Comparison of ENCODE assay signal across 8 mouse cellular contexts in genomic region chr16:57669348-57669747, GRCm38 (mm10).
DNase-seq lines count a peak whose midpoint lies in the region; ATAC-seq and TF ChIP-seq lines count a peak whose summit lies in the region.

No protein-coding gene starts in this region.

- TF ChIP-seq POLR2A in cerebellum, adult 2 months (IDR thresholded peaks at IDR 0.05; ENCODE audit: borderline replicate concordance, insufficient read depth, low read length): no peak
- TF ChIP-seq POLR2A in lung, adult 2 months (IDR thresholded peaks at IDR 0.05; ENCODE audit: borderline replicate concordance, extremely low read depth, low read depth, low read length): no peak

- no peaks in the 10 kb centered on the region for H3K9me3 ChIP-seq in midbrain, embryonic 13.5 days

- no peaks in the 10 kb centered on the region for H3K36me3 ChIP-seq in midbrain, embryonic 13.5 days

- no peaks in the 10 kb centered on the region for H3K4me1 ChIP-seq in cerebellum, adult 2 months (ENCODE audit: control insufficient read depth, insufficient read depth, low read length)
- no peaks in the 10 kb centered on the region for H3K4me1 ChIP-seq in lung, adult 2 months (ENCODE audit: control insufficient read depth, insufficient read depth, low read length)
- H3K4me1 ChIP-seq in midbrain, embryonic 13.5 days (replicated peaks): no peaks in the 10 kb centered on the region

- TF ChIP-seq CTCF in cerebellum, adult 2 months (IDR thresholded peaks at IDR 0.05; ENCODE audit: borderline replicate concordance, insufficient read depth, low read depth, low read length): peak; percentile 42; the same call in 1 of the 2 replicates
- peak; percentile 30 for TF ChIP-seq CTCF in lung, adult 2 months (IDR thresholded peaks at IDR 0.05; ENCODE audit: insufficient read depth, low read length)

- H3K27ac ChIP-seq in cerebellum, adult 2 months (ENCODE audit: insufficient read depth, low read length): no peak overlapping the region
- H3K27ac ChIP-seq in midbrain, embryonic 13.5 days: no peak overlapping the region

- H3K4me2 ChIP-seq in midbrain, embryonic 13.5 days (replicated peaks): no peak overlapping the region

- H3K27me3 ChIP-seq in cerebellum, adult 2 months (ENCODE audit: control insufficient read depth, insufficient read depth, low read length): no peaks in the 10 kb centered on the region; the same call in 1 of the 2 replicates
- H3K27me3 ChIP-seq in midbrain, embryonic 13.5 days: no peaks in the 10 kb centered on the region

- 14% methylated on average over 3 of the region's 3 CpGs for WGBS in cerebellum, adult 2 months
- WGBS in lung, adult 2 months: 14% methylated on average over 3 of the region's 3 CpGs
- WGBS in midbrain, embryonic 13.5 days: 11% methylated on average over 3 of the region's 3 CpGs

- peak; percentile 5 to 7 for DNase-seq in cerebellum, adult 2 months
- no peak for DNase-seq in cerebellum, adult 9-11 months
- peak; percentile 4 for DNase-seq in lung, adult 2 months
- DNase-seq in lung, postnatal 25 days (ENCODE audit: low spot score): no peak
- peak; percentile 56 to 65 for DNase-seq in cerebellum, postnatal 10 days
- DNase-seq in induced T-regulatory cell, adult 2 months (ENCODE audit: low read depth): peak; percentile 49
- no peak for DNase-seq in spleen, postnatal 14 days (ENCODE audit: low spot score in 2 of 2)

- no peak overlapping the region for H3K4me3 ChIP-seq in cerebellum, adult 2 months (replicated peaks; ENCODE audit: insufficient read depth, low read depth, low read length)
- H3K4me3 ChIP-seq in lung, adult 2 months (replicated peaks; ENCODE audit: extremely low read depth, low read depth, low read length): no peak overlapping the region
- no peak overlapping the region for H3K4me3 ChIP-seq in midbrain, embryonic 13.5 days (replicated peaks)

- no peak overlapping the region for H3K9ac ChIP-seq in midbrain, embryonic 13.5 days (replicated peaks)

- 0 out of 2 replicates have a peak, but pooled peaks have one; percentile 50 for ATAC-seq in midbrain, embryonic 13.5 days

Comparison
In these comparisons a context has a peak if more than half of its experiments do, and no peak if none do; other contexts are left out.
1. DNase-seq: peak in cerebellum, adult 2 months (2 of 2), lung, adult 2 months (single experiment), cerebellum, postnatal 10 days (2 of 2) and induced T-regulatory cell, adult 2 months (single experiment); none in cerebellum, adult 9-11 months (single experiment), lung, postnatal 25 days (single experiment) and spleen, postnatal 14 days (0 of 2).